Mouse (Mus musculus) MEL-GATA-1-ER (cell line): ENCODE results near the gene Dnase1.
"Not testable (repeated sequence)": the region's sequence is repeated elsewhere in the genome, so short reads cannot be mapped to it uniquely, and the experiment has no call there.

ENCODE experiments used
- DNase-seq: peaks from one replicate; pipeline ENCODE4 v3.0.0-alpha.2; 2012; ENCODE audit warnings: low read depth; ENCODE audit errors: extremely low read depth

Gene Dnase1

GRCm38 (mm10) chr16:4036807-4037206 is at the start of gene Dnase1:
Gene Dnase1 (plus strand): TSS chr16:4036942.
- DNase-seq: no peak

- DNase-seq: no peak
These were observed 48.3 kb upstream of the Dnase1 start for GRCm38 (mm10) chr16:3988410-3988809.

GRCm38 (mm10) chr16:4003489-4004398 is 33.0 kb upstream of the Dnase1 start, which contains the start of gene Slx4:
Gene Slx4 (minus strand): TSS chr16:4003770.
- peak; percentile 91 for DNase-seq

DNA sequence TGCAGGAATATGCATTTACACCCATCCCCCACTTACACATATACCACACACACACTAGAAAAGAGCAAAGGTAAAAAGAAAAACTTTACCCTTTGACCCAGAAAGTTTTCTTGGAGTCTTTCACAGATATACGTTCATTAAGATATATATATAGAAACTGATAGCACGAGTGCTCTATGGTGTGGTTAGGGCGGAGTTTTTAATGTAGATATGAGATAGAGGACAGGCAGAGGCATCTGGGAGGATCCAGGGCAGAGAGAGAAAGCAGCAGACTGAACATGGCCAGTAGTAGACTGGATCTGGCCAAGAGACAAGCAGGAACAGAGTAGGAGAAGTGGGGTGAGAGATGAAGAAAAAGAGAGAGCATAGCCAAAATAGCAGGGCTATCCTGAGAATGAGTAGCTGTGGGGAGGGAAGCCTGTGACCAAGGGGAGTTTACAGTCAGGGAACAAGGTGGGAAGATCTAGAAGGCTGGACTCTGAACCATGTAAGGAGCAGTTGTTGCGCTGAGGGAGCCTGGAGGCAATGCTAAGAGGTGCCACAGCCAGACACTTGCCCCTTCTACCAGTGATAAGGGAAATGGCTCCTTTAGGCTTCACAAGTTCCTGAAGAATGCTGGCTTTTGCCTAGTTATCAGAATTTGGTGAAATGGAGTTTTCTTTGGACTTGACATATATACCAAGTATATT is 23.7 kb upstream of the Dnase1 start:
- DNase-seq: no peak

DNA sequence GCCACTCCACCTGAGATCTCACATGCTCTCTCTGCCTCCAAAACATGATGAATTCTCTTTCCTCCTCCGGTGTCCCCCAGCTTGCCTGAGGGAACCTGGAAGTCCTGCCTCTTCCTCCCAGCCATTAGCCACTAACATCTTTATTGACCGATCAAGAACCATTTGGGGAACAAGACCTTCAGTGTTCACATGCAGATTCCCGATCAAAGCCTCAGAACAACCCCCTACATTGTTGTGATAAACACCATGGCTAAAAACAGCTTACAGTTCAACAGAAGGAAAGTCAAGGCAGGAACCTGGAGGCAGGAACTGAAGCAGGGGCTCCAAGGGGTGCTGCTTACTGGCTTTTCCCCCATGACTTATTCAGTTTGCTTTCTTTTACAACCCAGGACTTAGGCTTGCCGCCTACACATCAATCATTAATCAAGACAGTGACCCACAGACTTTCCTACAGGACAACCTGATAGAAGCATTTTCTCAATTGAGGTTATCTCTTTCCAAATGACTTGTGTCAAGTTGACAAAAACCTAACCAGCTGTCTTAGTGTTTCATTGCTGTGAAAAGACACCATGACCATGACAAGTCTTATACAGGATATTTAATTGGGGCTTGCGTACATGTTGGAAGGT is 22.6 kb upstream of the Dnase1 start:
- no peak for DNase-seq

GRCm38 (mm10) chr16:4016786-4017185 is 20.0 kb upstream of the Dnase1 start:
- DNase-seq: not testable (repeated sequence)

- DNase-seq: not testable (repeated sequence)
These were observed 19.3 kb upstream of the Dnase1 start for GRCm38 (mm10) chr16:4017466-4017865.

DNA sequence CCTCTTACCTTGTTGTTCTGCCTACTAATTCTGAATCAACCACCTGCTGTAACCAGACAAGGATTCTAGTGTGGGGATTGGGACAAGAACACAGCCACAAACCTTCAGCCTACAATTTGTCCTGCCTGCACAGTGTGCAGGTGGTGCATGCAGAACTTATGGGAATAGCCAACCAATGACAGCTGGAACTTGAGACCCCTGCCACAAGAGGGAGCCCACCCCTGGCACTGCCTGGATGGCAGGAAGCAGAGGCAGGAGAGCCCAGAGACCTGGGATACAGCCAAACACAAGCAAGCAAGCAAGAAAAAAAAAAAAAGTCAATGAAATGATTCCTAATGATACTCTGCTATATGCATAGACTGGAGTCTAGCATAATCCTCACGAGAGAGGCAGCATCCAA is 15.5 kb upstream of the Dnase1 start:
- DNase-seq: no peak

- no peak for DNase-seq
These were observed 14.0 kb upstream of the Dnase1 start for GRCm38 (mm10) chr16:4022719-4023118.

GRCm38 (mm10) chr16:4026672-4027071 is 10.1 kb upstream of the Dnase1 start:
- DNase-seq: no peak

GRCm38 (mm10) chr16:4027211-4027610 is 9.5 kb upstream of the Dnase1 start:
- no peak for DNase-seq

DNA sequence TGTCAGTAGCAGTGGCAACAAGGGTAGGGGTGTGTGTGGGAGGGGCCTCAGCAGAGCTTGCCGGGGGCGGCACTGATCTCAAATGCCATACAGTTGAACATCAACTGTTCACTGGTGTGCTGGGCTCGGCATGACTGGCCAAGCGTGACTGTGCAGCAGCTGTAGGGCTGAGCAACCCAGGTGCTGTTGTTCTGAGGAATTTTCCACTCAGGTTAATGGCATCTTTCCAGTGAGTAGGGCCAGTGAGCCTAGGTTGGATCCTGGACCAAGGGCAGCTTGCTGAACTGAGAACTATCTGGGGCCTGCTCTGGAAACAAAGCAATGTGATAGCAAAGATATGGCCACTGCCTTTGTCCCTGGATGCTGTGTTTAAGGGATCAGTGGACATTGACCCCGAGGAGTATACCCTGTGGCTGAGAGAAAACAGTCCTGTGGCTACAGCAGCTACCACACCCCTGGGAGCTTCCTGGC is 7.3 kb upstream of the Dnase1 start:
- DNase-seq: no peak

DNA sequence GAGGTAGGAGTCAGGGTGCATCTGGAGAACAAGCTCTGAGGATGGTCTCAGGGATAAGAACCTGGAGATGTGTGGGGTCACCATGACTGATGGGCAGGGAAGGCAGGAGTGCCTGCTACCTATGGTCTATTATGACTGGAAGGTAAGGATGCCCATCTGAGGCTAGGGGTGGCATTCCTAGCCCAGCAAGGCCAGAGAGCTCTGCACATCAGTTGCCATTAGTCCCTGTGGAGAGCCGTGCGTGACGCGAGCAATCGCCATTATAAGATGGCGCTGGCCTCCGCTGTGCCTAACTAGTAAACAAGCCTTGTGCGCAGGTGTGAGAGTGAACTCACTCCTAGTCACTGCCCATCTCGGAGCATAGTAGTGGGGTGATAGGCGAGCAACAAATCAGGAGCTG is 6.2 kb upstream of the Dnase1 start:
- no peak for DNase-seq

DNA sequence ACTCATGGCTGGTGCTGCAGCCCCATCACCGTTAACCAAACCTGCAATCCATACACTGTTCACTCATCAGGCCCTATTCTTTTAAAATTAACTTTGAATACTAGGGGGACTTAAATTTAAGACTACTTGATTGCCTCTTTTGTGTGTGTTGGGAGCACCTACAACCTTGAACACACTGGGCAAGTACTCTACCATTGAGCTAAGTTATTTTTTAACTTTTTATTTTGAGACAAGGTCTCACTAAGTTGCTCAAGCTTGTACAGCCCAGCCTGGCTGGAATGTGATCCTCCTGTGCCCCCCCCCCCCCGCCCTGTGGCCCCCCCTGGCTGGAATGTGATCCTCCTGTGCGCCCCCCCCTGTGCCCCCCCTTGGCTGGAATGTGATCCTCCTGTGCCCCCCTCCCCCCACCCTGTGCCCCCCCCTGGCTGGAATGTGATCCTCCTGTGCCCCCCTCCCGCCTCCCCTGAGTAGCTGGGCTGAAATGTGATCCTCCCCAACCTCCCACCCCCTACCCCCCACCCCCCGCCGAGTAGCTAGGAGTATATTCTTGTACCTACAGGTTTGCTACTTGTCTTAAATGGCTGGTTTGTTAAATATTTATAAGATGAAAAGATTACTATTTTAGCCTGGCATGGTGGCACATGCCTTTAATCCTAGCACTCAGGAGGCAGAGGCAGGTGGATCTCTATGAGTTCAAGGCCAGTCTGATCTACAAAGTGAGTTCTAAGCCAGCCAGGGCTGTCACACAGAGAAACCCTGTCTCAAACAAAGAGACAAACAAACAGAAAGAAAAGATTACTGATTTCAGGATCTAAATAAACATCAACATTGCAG is 5.1 kb upstream of the Dnase1 start:
- DNase-seq: no peak

- peak; percentile 17 for DNase-seq
These were observed 4.4 kb upstream of the Dnase1 start for GRCm38 (mm10) chr16:4032341-4032748.

GRCm38 (mm10) chr16:4033971-4034370 is 2.8 kb upstream of the Dnase1 start:
- DNase-seq: no peak

- peak; percentile 49 for DNase-seq
These were observed 2.3 kb upstream of the Dnase1 start for GRCm38 (mm10) chr16:4034476-4034875.

DNA sequence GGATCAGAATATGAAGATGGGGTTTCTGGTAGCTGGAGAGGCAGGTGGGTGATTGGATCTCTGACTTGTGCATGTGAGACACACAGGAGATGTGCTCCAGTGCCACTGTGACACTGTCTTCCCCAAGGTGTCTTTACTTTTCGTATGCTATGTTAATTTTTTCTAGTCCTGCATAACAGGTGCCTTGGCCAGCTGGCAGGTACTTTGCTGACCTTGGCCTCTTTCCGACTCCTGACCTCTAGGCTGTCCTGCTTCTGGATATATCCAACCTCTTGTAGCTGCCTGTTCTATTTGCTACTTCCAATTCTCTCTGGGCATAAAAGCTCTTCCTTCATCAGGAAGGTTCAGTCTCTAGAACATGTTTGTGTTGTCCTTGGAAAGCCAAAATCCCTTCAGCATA is 1.2 kb upstream of the Dnase1 start:
- DNase-seq: no peak

GRCm38 (mm10) chr16:4037690-4038089 is 948 bp downstream of the Dnase1 start:
- DNase-seq: no peak

DNA sequence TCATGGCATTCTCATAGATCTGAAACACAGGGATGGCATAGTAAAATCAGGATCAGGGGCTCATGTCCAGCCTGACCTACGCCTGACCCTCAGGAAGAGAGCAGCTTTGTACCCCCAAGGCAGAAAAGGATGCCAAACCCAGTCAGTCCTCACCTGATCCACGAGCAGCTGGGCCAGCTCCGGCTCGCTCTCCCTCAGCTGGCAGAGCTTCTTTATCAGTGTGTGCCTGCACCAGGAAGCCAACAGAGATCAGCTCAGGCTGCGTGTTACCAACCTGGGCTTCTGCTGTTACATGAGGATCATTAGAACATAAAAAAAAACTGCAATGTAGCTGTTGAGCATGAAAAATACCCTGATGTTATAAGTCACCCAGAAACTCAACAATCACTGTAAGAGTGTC is 3.5 kb downstream of the Dnase1 start:
- no peak for DNase-seq

DNA sequence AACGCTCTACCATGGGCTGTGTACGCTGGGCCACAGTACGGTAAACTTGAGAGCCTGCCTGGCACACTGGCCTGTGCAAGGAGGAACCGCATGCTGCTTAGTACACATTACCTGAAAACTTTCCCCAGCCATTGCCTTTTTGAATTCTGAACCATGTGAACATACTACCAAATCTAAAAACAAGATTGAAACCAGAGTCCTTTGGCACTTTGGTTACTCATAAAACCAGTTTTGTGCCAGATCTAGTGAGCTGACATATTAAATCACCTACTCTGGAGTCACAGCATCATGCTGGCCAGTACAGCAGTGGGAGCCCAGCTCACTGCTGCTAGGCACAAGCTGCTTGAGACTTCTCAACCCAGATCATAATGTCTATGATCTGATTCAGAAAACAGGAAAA is 4.9 kb downstream of the Dnase1 start:
- no peak for DNase-seq
